Mouse (Mus musculus) retina, postnatal 7 days (tissue): ENCODE results near the gene Oxld1.
A peak's percentile ranks its signal among the peaks of the same experiment; 100 is the strongest.
"Not testable (repeated sequence)": the region's sequence is repeated elsewhere in the genome, so short reads cannot be mapped to it uniquely, and the experiment has no call there.

Experiments
- DNase-seq: peaks from one replicate; pipeline ENCODE4 v3.0.0-alpha.2; 2012; ENCODE audit warnings: low read depth, low spot score

Oxld1 gene

DNA sequence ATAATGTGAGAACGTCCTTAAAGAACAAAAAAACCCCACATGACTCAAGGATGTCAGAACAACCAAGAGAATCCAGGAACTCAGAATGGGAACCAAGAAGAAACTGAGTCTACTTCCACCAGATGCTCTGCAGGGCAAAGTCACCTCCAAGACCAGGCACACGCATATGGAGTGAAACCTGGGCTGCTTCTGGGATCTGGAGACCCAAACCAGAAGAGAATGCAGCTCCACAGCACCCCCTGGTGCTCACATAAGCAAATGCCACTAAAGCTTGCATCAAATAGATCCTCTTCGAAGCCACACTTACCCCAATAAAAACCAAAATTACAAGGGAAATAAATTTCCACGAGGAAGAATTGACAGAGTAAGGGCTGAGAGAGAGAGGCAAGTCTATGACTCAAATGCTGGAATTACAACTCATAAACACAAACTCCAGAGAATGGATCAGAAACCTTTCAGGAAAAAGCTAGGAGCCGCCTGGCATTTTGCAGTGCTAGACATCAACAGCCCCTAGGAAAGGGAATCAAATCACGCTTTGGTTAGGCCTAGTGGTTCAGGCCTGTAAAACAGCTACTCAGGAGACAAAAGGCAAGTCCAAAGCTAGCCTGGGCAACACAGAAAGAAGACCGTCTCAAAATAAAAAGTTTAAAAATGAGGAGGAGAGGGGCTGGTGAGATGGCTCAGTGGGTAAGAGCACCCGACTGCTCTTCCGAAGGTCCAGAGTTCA, 34.1 kb downstream of the Oxld1 start:
- DNase-seq = peak; percentile 61

DNA sequence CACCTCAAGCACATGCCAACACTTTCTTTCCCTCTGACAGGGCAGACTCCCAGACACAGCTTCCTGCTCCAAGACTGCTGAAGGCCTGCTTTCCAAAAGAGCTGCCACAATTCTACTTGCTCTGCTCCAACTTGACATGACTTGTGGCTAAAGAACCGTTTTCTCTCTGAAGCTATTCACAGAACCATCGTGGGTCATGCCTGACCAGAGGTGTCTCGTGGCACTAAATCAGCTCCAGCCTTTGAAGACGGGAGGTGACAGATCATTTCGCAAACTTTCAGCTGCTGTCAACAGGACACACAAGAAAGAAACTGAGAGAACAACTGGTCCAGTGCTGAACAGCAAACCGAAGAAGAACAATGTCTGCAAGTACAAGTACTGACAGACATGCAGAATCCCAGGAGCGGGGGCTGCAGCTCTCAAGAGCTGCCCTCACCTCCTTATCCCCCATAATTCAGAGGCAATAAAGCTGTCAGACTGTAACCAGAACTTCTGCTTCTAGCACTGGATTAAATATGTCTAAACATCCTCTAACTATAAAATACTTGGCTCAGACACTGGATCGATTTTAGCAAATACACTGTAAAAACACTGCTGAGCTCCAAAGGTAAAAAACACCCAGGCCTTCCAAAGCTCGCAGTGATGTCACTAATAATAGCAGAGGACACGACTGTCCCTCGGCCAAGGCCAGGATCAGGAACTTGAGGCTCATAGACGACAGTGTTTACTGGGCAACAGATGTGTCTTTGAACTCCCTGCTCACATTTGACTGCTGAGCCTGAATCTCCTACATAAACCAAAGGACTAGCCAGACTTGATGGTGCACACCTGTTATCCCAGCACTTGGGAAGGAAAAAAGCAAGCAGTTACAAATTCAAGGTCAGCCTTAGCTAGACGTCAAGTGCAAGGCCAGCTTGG, 35.0 kb downstream of the Oxld1 start:
- no peak for DNase-seq

DNA sequence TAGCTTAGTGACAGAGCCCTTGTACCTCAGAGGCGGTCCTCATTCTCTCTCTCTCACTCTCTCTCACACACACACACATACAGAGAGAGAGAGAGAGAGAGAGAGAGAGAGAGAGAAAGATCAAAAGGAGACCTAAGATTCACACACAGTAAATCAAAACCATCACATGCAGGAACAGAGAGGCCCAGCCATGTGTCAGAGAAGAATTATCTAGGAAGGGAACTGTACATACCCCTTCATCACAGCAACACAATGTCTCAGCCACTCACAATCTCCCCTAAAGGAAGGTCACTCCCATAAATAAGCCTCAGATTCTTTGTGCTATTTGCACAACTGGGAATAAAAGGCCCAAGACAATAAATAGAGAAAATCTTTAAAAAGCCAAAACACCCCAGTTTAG, 39.3 kb downstream of the Oxld1 start:
- DNase-seq = no peak

DNA sequence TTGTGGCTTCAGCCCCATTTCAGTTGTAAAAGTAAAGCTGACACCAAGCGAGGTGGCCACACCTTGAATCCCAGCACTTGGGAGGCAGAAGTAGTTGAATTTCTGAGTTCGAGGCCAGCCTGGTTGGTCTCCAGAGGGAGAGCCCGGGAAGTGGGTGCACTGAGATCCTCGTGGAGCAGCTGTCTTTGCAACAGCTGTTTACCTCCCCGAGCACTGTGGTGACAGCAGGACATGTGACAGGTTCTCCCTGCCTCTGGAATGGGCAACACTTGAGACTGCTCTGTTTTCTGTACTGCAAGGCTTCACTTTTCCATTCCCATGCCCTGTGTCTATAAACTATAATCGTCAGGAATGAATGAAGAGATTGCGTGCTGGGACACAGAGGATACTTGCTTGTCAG, 40.0 kb downstream of the Oxld1 start:
- no peak for DNase-seq

DNA sequence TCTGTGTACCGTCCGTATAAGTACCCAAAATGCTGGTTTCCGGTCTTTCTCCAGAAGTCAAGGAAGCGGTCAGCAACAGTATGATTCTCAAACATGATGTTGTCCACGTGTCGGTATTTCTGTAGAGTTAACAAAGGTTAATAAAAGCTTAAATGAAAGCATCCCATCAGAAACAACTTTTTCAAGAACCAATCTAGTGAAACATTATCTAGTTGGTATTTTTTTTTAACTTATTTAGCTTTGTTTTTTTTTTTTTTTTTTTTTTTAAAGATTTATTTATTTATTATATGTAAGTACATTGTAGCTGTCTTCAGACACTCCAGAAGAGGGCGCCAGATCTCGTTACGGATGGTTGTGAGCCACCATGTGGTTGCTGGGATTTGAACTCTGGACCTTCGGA, 44.2 kb downstream of the Oxld1 start:
- not testable (repeated sequence) for DNase-seq
